Mouse (Mus musculus): ENCODE measurements at regions not wholly inside any gene's neighbourhood (a gene's known extent, or its start where the extent isn't known, plus 50 kb on each side); places are given as distances from the start of the nearest gene placed in this dataset.

GRCm38 (mm10) chr11:71429739-71430138 lies 199.2 kb upstream of the Nlrp1b start:
- no peak for TF ChIP-seq POLR2A (IDR thresholded peaks at IDR 0.05; ENCODE audit: borderline replicate concordance, low read depth, low read length)
- no peak for TF ChIP-seq CTCF (IDR thresholded peaks at IDR 0.05; ENCODE audit: low read depth, low read length)
